8 mouse cellular contexts compared by ENCODE assay signal in the genomic region with DNA sequence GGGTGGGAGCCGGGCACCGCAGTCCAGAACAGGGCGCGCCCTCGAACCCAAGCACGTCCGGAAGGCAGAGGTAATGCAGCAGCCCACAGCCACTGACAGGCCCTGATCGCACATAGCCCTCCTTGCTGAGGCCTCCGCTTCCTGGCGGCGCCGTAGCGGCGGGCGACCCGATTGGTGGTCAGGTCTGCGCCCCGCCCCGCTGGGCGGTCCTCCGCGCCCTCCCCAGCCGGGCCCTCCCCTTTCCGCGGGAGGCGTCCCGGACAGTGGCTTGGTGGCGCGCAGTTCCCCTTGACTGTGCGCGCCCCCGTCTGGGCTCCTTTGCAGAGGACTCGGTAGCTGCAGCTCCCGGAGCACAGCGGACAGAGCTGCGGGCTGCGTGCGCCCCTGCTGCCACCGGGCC.
A peak's percentile ranks its signal among the peaks of the same experiment; 100 is the strongest.
DNase-seq lines count a peak whose midpoint lies in the region; ATAC-seq and TF ChIP-seq lines count a peak whose summit lies in the region.
"Not testable (repeated sequence)": the region's sequence is repeated elsewhere in the genome, so short reads cannot be mapped to it uniquely, and the experiment has no call there.

No protein-coding gene starts in this region.

- not testable (repeated sequence) for H3K9ac ChIP-seq in heart, embryonic 11.5 days (ENCODE audit: low read depth, low read length)

- not testable (repeated sequence) for H3K9me3 ChIP-seq in forebrain, embryonic 10.5 days; heart, embryonic 11.5 days (replicated peaks; ENCODE audit: control insufficient read depth, low read length)

- H3K4me2 ChIP-seq in heart, embryonic 11.5 days = not testable (repeated sequence)

- H3K36me3 ChIP-seq in forebrain, embryonic 10.5 days (replicated peaks); heart, embryonic 11.5 days (ENCODE audit: control insufficient read depth, insufficient read depth, low read length); kidney, adult 2 months (ENCODE audit: control insufficient read depth, insufficient read depth, low read length): not testable (repeated sequence)

- DNase-seq in brain, adult 2 months (ENCODE audit: low read depth, low spot score) = peak; percentile 81
- DNase-seq in forebrain, embryonic 10.5 days (ENCODE audit: extremely low spot score, low spot score) = peak; percentile 61
- DNase-seq in kidney, adult 2 months = peak; percentile 73
- peak; percentile 23 to 61 for DNase-seq in left cerebral cortex, adult 9 months (ENCODE audit: low spot score in 2 of 2)
- DNase-seq in lung, postnatal 25 days (ENCODE audit: low spot score) = peak; percentile 75
- peak; percentile 49 to 50 for DNase-seq in right cerebral cortex, adult 2 months (ENCODE audit: low spot score in 2 of 2)
- peak; percentile 55 to 80 for DNase-seq in thymus, postnatal 36 days

- TF ChIP-seq CTCF in kidney, adult 2 months (conservative IDR thresholded peaks at IDR 0.05; ENCODE audit: insufficient read depth, insufficient read length, low read depth, low read length) = not testable (repeated sequence)

- ATAC-seq in heart, embryonic 11.5 days (replicated peaks; ENCODE audit: insufficient number of reproducible peaks, low FRiP score, low TSS enrichment) = not testable (repeated sequence)

- 3% methylated on average over 28 of the region's 39 CpGs for WGBS in forebrain, embryonic 10.5 days
- WGBS in heart, embryonic 11.5 days (ENCODE audit: insufficient replicate concordance) = 0% methylated on average over 19 of the region's 39 CpGs
- 2% methylated on average over 29 of the region's 39 CpGs for WGBS in kidney, adult 2 months

- H3K27ac ChIP-seq in forebrain, embryonic 10.5 days; heart, embryonic 11.5 days (ENCODE audit: low read depth, low read length); kidney, adult 2 months (ENCODE audit: insufficient read depth, low read depth, low read length): not testable (repeated sequence)

- not testable (repeated sequence) for H3K4me1 ChIP-seq in forebrain, embryonic 10.5 days; heart, embryonic 11.5 days (ENCODE audit: control insufficient read depth, insufficient read depth, low read length); kidney, adult 2 months (ENCODE audit: control insufficient read depth, insufficient read depth, low read length)

- TF ChIP-seq POLR2A in kidney, adult 2 months (IDR thresholded peaks at IDR 0.05; ENCODE audit: low read depth, low read length) = not testable (repeated sequence)

- H3K4me3 ChIP-seq in forebrain, embryonic 10.5 days = peak overlapping the region; percentile 49
- H3K4me3 ChIP-seq in heart, embryonic 11.5 days (ENCODE audit: low read depth, low read length) = peak overlapping the region; percentile 31
- peak overlapping the region; percentile 22; the same call in 1 of the 2 replicates for H3K4me3 ChIP-seq in kidney, adult 2 months (ENCODE audit: insufficient read depth, low read depth, low read length)

- not testable (repeated sequence) for H3K27me3 ChIP-seq in forebrain, embryonic 10.5 days (ENCODE audit: poor library complexity, severe bottlenecking); heart, embryonic 11.5 days (ENCODE audit: control insufficient read depth, insufficient read depth, low read length); kidney, adult 2 months (replicated peaks; ENCODE audit: control insufficient read depth, insufficient read depth, low read length)
